Mouse (Mus musculus): ENCODE results near the gene Pfkfb4. TPM values are rescaled to one million over a fixed set of nuclear protein-coding genes. Genes with fewer than 3 reads are reported as not detected.

Gene Pfkfb4
- polyA plus RNA-seq, 1 experiment from 2014 or later: 4.4 TPM

DNA sequence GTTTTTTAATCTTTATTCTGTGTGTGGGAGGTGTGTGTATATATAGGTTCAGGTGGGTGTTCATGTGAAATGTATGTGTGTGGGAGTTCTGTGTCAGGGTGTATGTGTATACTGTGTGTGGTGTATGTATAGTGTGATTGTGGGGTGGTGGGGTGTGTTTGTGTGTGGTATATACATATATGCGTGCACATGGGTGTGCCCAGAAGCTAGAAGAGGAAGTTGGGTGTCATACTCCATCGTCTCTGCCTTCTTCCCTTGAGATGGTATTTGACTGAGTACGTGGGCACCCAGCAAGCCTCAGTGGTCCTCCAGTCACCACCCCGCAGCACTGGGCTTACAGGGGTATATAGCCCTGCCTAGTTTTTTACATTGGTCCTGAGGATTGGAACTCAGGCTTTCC lies 29.9 kb downstream of the Pfkfb4 start:
- H3K4me2 ChIP-seq (ENCODE audit: low read depth, low read length): no peak overlapping the region
- H3K9me3 ChIP-seq (replicated peaks; ENCODE audit: control insufficient read depth, low read length): no peaks in the 10 kb centered on the region
- H3K4me1 ChIP-seq (ENCODE audit: control insufficient read depth, low read depth, low read length): peaks cover 14% of the 10 kb centered on the region
- WGBS (ENCODE audit: insufficient replicate concordance): 26% methylated on average over 4 of the region's 4 CpGs
- H3K27me3 ChIP-seq (ENCODE audit: control insufficient read depth, insufficient read depth, low read depth, low read length): no peaks in the 10 kb centered on the region
- H3K27ac ChIP-seq (ENCODE audit: low read length): no peak overlapping the region
- no peak overlapping the region for H3K4me3 ChIP-seq (ENCODE audit: low read depth, low read length)
- ATAC-seq (ENCODE audit: low read depth): no peak
- no peaks in the 10 kb centered on the region for H3K36me3 ChIP-seq (ENCODE audit: control insufficient read depth, insufficient read depth)
- H3K9ac ChIP-seq (ENCODE audit: low read depth, low read length): no peak overlapping the region

DNA sequence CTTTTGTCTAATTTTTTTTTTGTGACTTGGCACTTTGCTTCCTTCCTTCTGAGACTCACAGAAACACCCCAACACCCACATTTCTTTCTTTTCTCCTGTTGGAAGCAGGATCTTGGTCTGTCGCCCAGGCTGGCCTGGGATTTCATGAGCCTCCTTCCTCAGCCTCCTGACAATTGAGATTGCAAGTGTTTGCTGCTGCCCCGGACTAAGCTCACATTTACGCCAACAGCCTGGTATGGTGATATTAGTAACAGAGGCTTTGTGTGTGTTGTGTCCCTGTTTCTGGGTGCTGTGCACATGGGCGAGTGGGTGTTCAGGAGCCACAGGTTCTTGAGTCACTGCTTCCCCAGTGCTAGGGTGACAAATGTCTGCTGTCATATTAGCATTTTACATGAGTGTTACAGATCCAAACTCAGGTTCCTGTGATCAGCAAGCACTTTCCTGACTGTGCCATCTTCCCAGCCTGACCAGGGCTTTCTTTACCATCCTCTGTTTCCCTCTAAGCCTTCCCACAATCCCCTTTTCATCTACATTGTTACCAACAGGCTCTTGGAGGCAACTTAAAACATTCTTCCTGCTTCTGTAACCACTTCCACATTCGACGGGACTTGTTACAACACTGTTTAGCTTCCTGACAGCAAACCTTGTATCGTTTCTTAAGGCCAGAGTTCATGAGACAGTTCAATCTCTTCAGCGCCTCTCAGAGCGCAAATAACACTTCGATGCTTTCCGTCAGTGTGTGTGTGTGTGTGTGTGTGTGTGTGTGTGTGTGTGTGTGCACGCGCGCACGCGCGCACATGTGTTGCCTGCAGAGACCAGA lies 31.5 kb downstream of the Pfkfb4 start:
- H3K27ac ChIP-seq (ENCODE audit: low read length): 0 out of 2 replicates have a peak overlapping the region, but pooled peaks have one; percentile 19
- no peaks in the 10 kb centered on the region for H3K27me3 ChIP-seq (ENCODE audit: control insufficient read depth, insufficient read depth, low read depth, low read length)
- no peak overlapping the region for H3K9ac ChIP-seq (ENCODE audit: low read depth, low read length)
- H3K4me3 ChIP-seq (ENCODE audit: low read depth, low read length): no peak overlapping the region
- H3K9me3 ChIP-seq (replicated peaks; ENCODE audit: control insufficient read depth, low read length): no peaks in the 10 kb centered on the region
- no peaks in the 10 kb centered on the region for H3K36me3 ChIP-seq (ENCODE audit: control insufficient read depth, insufficient read depth)
- H3K4me1 ChIP-seq (ENCODE audit: control insufficient read depth, low read depth, low read length): no peaks in the 10 kb centered on the region
- ATAC-seq (ENCODE audit: low read depth): no peak
- H3K4me2 ChIP-seq (ENCODE audit: low read depth, low read length): no peak overlapping the region
- 52% methylated on average over 17 of the region's 17 CpGs for WGBS (ENCODE audit: insufficient replicate concordance)

DNA sequence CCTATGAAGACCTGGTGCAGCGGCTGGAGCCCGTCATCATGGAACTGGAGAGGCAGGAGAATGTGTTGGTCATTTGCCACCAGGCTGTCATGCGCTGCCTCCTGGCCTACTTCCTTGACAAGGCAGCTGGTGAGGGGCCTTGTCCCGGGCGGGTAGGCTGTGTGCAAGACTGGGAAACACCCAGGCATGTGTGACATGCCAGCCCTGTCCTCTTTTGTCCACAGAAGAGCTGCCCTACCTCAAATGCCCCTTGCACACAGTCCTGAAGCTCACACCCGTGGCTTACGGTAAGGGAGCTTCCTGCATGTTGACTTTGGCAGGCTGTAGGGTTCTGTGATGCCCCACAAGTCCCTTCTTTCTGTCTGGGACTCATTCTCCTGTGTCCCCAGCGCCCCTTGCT lies 35.9 kb downstream of the Pfkfb4 start:
- Histone ChIP-seq H3K4me2 (ENCODE audit: low read depth, low read length) (no peak overlapping the region), H3K4me3 (ENCODE audit: low read depth, low read length) (no peak overlapping the region), H3K27ac (ENCODE audit: low read length) (no peak overlapping the region), H3K27me3 (ENCODE audit: control insufficient read depth, insufficient read depth, low read depth, low read length) (no peaks in the 10 kb centered on the region), H3K36me3 (ENCODE audit: control insufficient read depth, insufficient read depth) (no peaks in the 10 kb centered on the region), H3K9ac (ENCODE audit: low read depth, low read length) (no peak overlapping the region), H3K9me3 (replicated peaks; ENCODE audit: control insufficient read depth, low read length) (no peaks in the 10 kb centered on the region), H3K4me1 (ENCODE audit: control insufficient read depth, low read depth, low read length) (no peaks in the 10 kb centered on the region; the same call in none of the 2 replicates)
- ATAC-seq (ENCODE audit: low read depth): no peak
- 63% methylated on average over 8 of the region's 8 CpGs for WGBS (ENCODE audit: insufficient replicate concordance)

- Histone ChIP-seq H3K4me1 (ENCODE audit: control insufficient read depth, low read depth, low read length) (no peaks in the 10 kb centered on the region; the same call in none of the 2 replicates), H3K4me3 (ENCODE audit: low read depth, low read length) (no peak overlapping the region), H3K36me3 (ENCODE audit: control insufficient read depth, insufficient read depth) (no peaks in the 10 kb centered on the region), H3K9ac (ENCODE audit: low read depth, low read length) (no peak overlapping the region), H3K9me3 (replicated peaks; ENCODE audit: control insufficient read depth, low read length) (no peaks in the 10 kb centered on the region), H3K27me3 (ENCODE audit: control insufficient read depth, insufficient read depth, low read depth, low read length) (no peaks in the 10 kb centered on the region), H3K4me2 (ENCODE audit: low read depth, low read length) (no peak overlapping the region), H3K27ac (ENCODE audit: low read length) (no peak overlapping the region)
- ATAC-seq (ENCODE audit: low read depth): no peak
- 56% methylated on average over 3 of the region's 3 CpGs for WGBS (ENCODE audit: insufficient replicate concordance)
These were observed 36.8 kb downstream of the Pfkfb4 start for GRCm38 (mm10) chr9:109028421-109028820.

DNA sequence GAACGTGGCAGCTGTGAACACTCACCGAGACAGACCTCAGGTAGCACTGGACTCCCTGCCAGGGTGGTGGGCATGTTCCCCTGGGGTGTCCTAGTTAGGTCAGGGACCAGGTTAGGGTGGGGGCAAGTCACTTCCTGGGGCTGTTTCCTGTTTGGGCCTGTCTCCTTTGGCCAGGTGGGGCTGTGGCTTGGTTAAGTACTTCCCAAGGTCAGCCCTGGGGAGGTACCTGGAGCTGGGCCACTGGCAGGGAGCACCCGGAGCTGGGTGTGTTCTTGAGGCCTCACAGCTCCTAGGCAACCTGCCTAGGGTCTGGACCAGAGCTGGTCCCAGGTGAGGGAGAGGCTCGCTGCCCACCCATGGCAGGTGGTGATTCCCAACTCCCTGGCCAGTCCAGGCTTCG lies 37.3 kb downstream of the Pfkfb4 start:
- Histone ChIP-seq H3K9ac (ENCODE audit: low read depth, low read length) (no peak overlapping the region), H3K36me3 (ENCODE audit: control insufficient read depth, insufficient read depth) (no peaks in the 10 kb centered on the region), H3K4me2 (ENCODE audit: low read depth, low read length) (no peak overlapping the region), H3K27me3 (ENCODE audit: control insufficient read depth, insufficient read depth, low read depth, low read length) (no peaks in the 10 kb centered on the region), H3K9me3 (replicated peaks; ENCODE audit: control insufficient read depth, low read length) (no peaks in the 10 kb centered on the region), H3K27ac (ENCODE audit: low read length) (no peak overlapping the region), H3K4me1 (ENCODE audit: control insufficient read depth, low read depth, low read length) (no peaks in the 10 kb centered on the region; the same call in none of the 2 replicates), H3K4me3 (ENCODE audit: low read depth, low read length) (no peak overlapping the region)
- WGBS (ENCODE audit: insufficient replicate concordance): 49% methylated on average over 5 of the region's 5 CpGs
- no peak for ATAC-seq (ENCODE audit: low read depth)

- H3K4me2 ChIP-seq (ENCODE audit: low read depth, low read length): no peak overlapping the region
These were observed 38.7 kb downstream of the Pfkfb4 start for GRCm38 (mm10) chr9:109030312-109030711.

DNA sequence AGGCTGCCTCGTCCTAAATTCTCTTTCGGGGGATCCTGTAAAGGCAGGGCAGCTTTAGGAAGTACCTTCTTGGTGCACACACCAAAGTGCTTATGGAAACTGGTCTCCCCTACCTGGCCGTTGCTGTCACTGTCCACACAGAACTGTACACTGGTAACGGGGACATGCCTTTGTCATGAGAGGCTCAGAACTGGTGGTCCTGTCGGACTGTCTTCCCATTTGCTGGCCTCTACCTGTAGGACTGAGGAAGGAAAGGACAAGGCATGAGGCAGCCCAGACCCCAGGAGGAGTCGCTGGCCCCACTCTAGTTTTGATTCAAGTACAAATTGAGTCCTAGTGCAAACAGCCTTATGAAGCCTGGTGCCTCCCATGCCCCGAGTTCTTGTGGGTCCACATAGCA lies 39.4 kb downstream of the Pfkfb4 start:
- Histone ChIP-seq H3K4me1 (ENCODE audit: control insufficient read depth, low read depth, low read length) (no peaks in the 10 kb centered on the region; the same call in none of the 2 replicates), H3K4me2 (ENCODE audit: low read depth, low read length) (no peak overlapping the region), H3K36me3 (ENCODE audit: control insufficient read depth, insufficient read depth) (no peaks in the 10 kb centered on the region), H3K27ac (ENCODE audit: low read length) (no peak overlapping the region), H3K9ac (ENCODE audit: low read depth, low read length) (no peak overlapping the region), H3K27me3 (ENCODE audit: control insufficient read depth, insufficient read depth, low read depth, low read length) (no peaks in the 10 kb centered on the region), H3K4me3 (ENCODE audit: low read depth, low read length) (no peak overlapping the region), H3K9me3 (replicated peaks; ENCODE audit: control insufficient read depth, low read length) (no peaks in the 10 kb centered on the region)
- 76% methylated on average over 7 of the region's 7 CpGs for WGBS (ENCODE audit: insufficient replicate concordance)
- ATAC-seq (ENCODE audit: low read depth): no peak

More at GRCm38 (mm10) chr9:109030312-109030711, 38.7 kb downstream of the Pfkfb4 start:
- H3K9ac ChIP-seq (ENCODE audit: low read depth, low read length): no peak overlapping the region
- no peaks in the 10 kb centered on the region for H3K36me3 ChIP-seq (ENCODE audit: control insufficient read depth, insufficient read depth)
- no peak overlapping the region for H3K4me3 ChIP-seq (ENCODE audit: low read depth, low read length)
- H3K27me3 ChIP-seq (ENCODE audit: control insufficient read depth, insufficient read depth, low read depth, low read length): no peaks in the 10 kb centered on the region
- H3K27ac ChIP-seq (ENCODE audit: low read length): no peak overlapping the region
- 46% methylated on average over 3 of the region's 3 CpGs for WGBS (ENCODE audit: insufficient replicate concordance)
- no peaks in the 10 kb centered on the region for H3K9me3 ChIP-seq (replicated peaks; ENCODE audit: control insufficient read depth, low read length)
- ATAC-seq (ENCODE audit: low read depth): no peak
- H3K4me1 ChIP-seq (ENCODE audit: control insufficient read depth, low read depth, low read length): no peaks in the 10 kb centered on the region; the same call in none of the 2 replicates

DNA sequence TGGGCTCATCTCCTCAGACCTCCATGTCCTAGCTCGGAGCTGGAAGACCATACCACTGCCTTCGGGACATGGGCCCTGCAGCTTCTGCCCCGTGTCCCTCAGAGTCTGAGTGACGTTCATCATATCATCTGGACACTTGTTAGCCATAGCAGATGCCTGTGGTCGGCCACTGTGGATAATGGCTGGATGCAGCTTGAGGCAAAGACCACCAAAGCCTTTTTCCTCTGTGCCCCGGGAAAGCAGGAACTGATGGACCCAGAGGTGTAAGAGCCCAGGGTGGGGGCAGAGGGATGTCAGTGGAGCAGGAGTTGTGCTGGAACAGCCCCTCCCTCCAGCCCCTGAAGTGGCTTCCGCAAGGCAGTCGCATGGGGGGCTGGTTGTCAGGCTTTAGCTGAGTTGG lies 40.1 kb downstream of the Pfkfb4 start:
- no peaks in the 10 kb centered on the region for H3K36me3 ChIP-seq (ENCODE audit: control insufficient read depth, insufficient read depth)
- no peak overlapping the region for H3K4me3 ChIP-seq (ENCODE audit: low read depth, low read length)
- H3K9ac ChIP-seq (ENCODE audit: low read depth, low read length): no peak overlapping the region
- H3K9me3 ChIP-seq (replicated peaks; ENCODE audit: control insufficient read depth, low read length): no peaks in the 10 kb centered on the region
- no peak for ATAC-seq (ENCODE audit: low read depth)
- H3K4me2 ChIP-seq (ENCODE audit: low read depth, low read length): no peak overlapping the region
- no peaks in the 10 kb centered on the region; the same call in none of the 2 replicates for H3K4me1 ChIP-seq (ENCODE audit: control insufficient read depth, low read depth, low read length)
- 71% methylated on average over 8 of the region's 8 CpGs for WGBS (ENCODE audit: insufficient replicate concordance)
- no peak overlapping the region for H3K27ac ChIP-seq (ENCODE audit: low read length)
- H3K27me3 ChIP-seq (ENCODE audit: control insufficient read depth, insufficient read depth, low read depth, low read length): no peaks in the 10 kb centered on the region

DNA sequence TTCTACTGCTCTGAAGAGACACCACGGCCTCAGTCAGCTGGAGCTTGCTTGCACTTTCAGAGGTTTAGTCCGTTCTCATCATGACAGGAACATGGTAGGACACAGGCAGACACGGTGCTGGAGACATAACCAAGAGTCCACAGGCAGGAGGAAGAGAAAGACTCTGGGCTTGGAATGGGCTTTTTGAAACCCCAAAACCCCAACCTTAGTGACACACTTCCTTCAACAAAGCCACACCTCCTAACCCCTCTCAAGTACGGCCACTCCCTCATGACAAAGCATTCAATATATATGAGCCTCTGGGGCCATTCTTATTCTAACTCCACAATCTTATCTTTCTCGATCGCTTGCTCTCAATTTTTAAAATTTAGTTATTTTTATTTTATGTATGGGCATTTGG lies 40.9 kb downstream of the Pfkfb4 start:
- H3K27ac ChIP-seq (ENCODE audit: low read length): no peak overlapping the region
- H3K4me1 ChIP-seq (ENCODE audit: control insufficient read depth, low read depth, low read length): no peaks in the 10 kb centered on the region; the same call in none of the 2 replicates
- no peaks in the 10 kb centered on the region for H3K27me3 ChIP-seq (ENCODE audit: control insufficient read depth, insufficient read depth, low read depth, low read length)
- WGBS (ENCODE audit: insufficient replicate concordance): 38% methylated on average over 6 of the region's 6 CpGs
- H3K36me3 ChIP-seq (ENCODE audit: control insufficient read depth, insufficient read depth): no peaks in the 10 kb centered on the region
- H3K4me3 ChIP-seq (ENCODE audit: low read depth, low read length): no peak overlapping the region
- no peak overlapping the region for H3K4me2 ChIP-seq (ENCODE audit: low read depth, low read length)
- no peak overlapping the region for H3K9ac ChIP-seq (ENCODE audit: low read depth, low read length)
- ATAC-seq (ENCODE audit: low read depth): no peak
- no peaks in the 10 kb centered on the region for H3K9me3 ChIP-seq (replicated peaks; ENCODE audit: control insufficient read depth, low read length)
